Mouse (Mus musculus): ENCODE measurements around the gene Nol8.

GRCm38 (mm10) chr13:49651781-49652351, 1.0 kb upstream of the Nol8 start:
- TF ChIP-seq CTCF (IDR thresholded peaks at IDR 0.05; ENCODE audit: control insufficient read depth, insufficient read depth, insufficient replicate concordance, low read depth, low read length) (no peak), POLR2A (IDR thresholded peaks at IDR 0.05; ENCODE audit: control insufficient read depth, low read depth, low read length) (no peak)

Data from testis, adult 2 months (tissue).